Mouse (Mus musculus) heart, embryonic 15.5 days (tissue): ENCODE measurements around the gene Gli2. TPM values are rescaled to one million over a fixed set of nuclear protein-coding genes. Genes with fewer than 3 reads are reported as not detected.

ENCODE experiments used
- ATAC-seq: fragments of 200-750 bp; cut with Nextera tagmentation; replicated peaks from 2 replicates; pipeline ENCODE4 v1.8.0; 2017; ENCODE audit warnings: low read depth, moderate TSS enrichment; ENCODE audit not compliant: insufficient number of reproducible peaks, insufficient read depth, low FRiP score
- H3K27ac ChIP-seq: fragments of 300-500 bp; sonication (generic); 2 replicates; pipeline ENCODE4 v1.5.1; 2015; ENCODE audit warnings: mild to moderate bottlenecking, inconsistent platforms
- H3K27me3 ChIP-seq: fragments of 300-500 bp; sonication (generic); 2 replicates; pipeline ENCODE4 v1.6.1; 2015; ENCODE audit warnings: inconsistent platforms
- H3K36me3 ChIP-seq: fragments of 300-500 bp; sonication (generic); 2 replicates; pipeline ENCODE4 v1.6.1; 2015; ENCODE audit warnings: mild to moderate bottlenecking, inconsistent platforms
- H3K4me1 ChIP-seq: fragments of 300-500 bp; sonication (generic); replicated peaks from 2 replicates; pipeline ENCODE4 v1.6.1; 2015; ENCODE audit warnings: inconsistent platforms
- H3K4me2 ChIP-seq: fragments of 300-500 bp; sonication (generic); 2 replicates; pipeline ENCODE4 v1.6.1; 2015; ENCODE audit warnings: inconsistent platforms, mild to moderate bottlenecking, moderate library complexity
- H3K4me3 ChIP-seq: fragments of 300-500 bp; sonication (generic); 2 replicates; pipeline ENCODE4 v1.5.1; 2015; ENCODE audit warnings: mild to moderate bottlenecking, inconsistent platforms
- H3K9ac ChIP-seq: fragments of 300-500 bp; sonication (generic); 2 replicates; pipeline ENCODE4 v1.6.1; 2015; ENCODE audit warnings: mild to moderate bottlenecking, inconsistent platforms
- H3K9me3 ChIP-seq: fragments of 300-500 bp; sonication (generic); replicated peaks from 2 replicates; pipeline ENCODE4 v1.6.1; 2016; ENCODE audit warnings: inconsistent platforms
- WGBS: fragments of 180-500 bp; shearing (Covaris S2); methylation state at CpG from one replicate; pipeline ENCODE4 v1.1.7; 2015; ENCODE audit warnings: mixed read lengths; 5-methylcytosine and 5-hydroxymethylcytosine counted together
- polyA plus RNA-seq: library from polyadenylated mRNA; unstranded; fragments of >200 nt; fragmentation: Nextera tagmentation; extraction: Ambion mirVana; gene quantifications from 2 replicates; pipeline ENCODE4 v1.2.1, GENCODE M21; 2015

The Gli2 gene
- polyA plus RNA-seq, 1 experiment from 2014 or later, result 3.6 TPM

DNA sequence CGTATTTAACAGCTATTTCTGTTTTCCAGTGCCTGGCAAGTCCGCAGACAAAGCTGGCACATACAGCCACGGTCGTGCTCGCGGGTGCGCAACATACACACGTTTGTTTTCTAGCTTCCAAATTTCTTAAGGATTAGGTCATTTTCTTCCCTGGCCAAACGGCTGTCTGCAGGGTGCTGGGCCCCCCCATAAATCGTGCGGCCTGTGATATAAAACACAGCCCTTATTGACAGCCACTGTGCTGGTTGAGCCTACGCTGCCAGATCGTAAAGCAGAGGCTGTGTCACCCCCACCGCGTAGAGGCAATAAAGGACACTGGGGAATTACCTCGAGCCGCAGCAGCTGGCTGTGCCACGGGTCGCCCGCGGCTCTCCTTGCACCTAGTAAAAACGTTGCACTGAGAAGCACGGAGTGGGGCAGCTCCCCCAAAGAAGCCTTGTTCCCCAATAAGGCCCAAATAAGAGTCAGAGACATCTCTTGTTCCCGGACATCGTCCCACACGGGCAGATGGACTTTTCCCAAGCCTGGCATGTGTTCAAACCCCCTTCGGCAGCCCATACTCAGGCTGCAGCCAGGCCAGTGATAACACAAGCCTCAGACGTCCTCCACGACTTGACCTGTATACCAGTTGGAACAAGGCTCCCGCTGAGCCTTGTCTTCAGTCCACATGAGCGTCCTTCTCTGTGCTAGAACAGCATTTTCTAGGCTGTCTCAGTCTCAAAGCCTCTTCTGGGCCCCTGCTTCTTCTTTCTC lies 227.8 kb downstream of the Gli2 start:
- no peak overlapping the region for H3K4me3 ChIP-seq
- H3K4me2 ChIP-seq, result peak overlapping the region; percentile 32; the same call in 1 of the 2 replicates
- H3K4me1 ChIP-seq, result peaks cover 8% of the 10 kb centered on the region
- 0 out of 2 replicates have a peak, but pooled peaks cover 4% of the 10 kb centered on the region for H3K27me3 ChIP-seq
- no peak overlapping the region for H3K9ac ChIP-seq
- ATAC-seq, result peak; percentile 73
- H3K27ac ChIP-seq, result peak overlapping the region; percentile 47; the same call in 1 of the 2 replicates
- H3K9me3 ChIP-seq, result no peaks in the 10 kb centered on the region
- H3K36me3 ChIP-seq, result no peaks in the 10 kb centered on the region
- WGBS, result 47% methylated on average over 31 of the region's 31 CpGs

DNA sequence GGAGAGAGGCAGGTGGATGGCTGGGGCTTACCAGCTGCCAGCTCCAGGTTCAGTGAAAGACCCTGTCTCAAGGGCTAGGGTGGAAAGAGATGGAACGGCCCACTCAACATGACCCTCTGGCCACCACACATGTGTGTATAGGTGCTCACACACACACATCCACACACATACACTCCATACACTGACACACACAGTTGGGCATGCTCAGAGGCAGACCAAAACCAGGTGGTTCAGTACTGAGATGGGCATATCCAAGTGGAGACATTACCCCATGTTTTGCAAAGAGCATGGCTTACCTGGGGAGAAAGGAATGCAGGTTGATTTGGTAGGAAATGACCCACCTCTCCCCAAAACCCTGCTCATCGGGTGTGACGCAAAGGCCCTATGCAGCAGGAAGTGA lies 228.4 kb downstream of the Gli2 start:
- WGBS, result 75% methylated on average over 3 of the region's 3 CpGs
- Histone ChIP-seq H3K27me3 (0 out of 2 replicates have a peak, but pooled peaks cover 4% of the 10 kb centered on the region), H3K36me3 (no peaks in the 10 kb centered on the region), H3K4me1 (peaks cover 8% of the 10 kb centered on the region), H3K4me3 (no peak overlapping the region), H3K9ac (no peak overlapping the region), H3K27ac (no peak overlapping the region), H3K4me2 (no peak overlapping the region), H3K9me3 (no peaks in the 10 kb centered on the region)
- no peak for ATAC-seq

DNA sequence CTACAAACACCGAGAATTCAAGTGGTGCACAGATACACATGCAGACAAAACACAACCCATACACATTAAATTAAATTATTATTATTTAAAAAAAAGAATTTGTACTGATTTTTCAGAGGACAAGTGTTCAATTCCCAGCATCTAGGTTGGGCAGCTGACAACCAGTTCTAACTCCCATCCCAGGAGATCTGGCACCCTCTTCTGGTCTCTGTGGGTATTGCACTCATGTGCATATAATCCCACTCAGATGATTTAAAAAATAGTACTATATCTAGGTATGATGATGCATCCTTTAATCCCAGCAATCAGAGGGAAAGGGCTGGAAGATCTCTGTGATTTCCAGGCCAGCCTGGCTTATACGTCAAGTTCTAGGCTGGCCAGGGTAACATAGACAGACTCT lies 231.2 kb downstream of the Gli2 start:
- WGBS, result 95% methylated on average over 2 of the region's 2 CpGs
- ATAC-seq, result no peak
- Histone ChIP-seq H3K4me2 (no peak overlapping the region), H3K27me3 (no peaks in the 10 kb centered on the region), H3K4me1 (peaks cover 8% of the 10 kb centered on the region), H3K36me3 (no peaks in the 10 kb centered on the region), H3K9ac (no peak overlapping the region), H3K9me3 (no peaks in the 10 kb centered on the region; the same call in 1 of the 2 replicates), H3K27ac (no peak overlapping the region), H3K4me3 (no peak overlapping the region)

DNA sequence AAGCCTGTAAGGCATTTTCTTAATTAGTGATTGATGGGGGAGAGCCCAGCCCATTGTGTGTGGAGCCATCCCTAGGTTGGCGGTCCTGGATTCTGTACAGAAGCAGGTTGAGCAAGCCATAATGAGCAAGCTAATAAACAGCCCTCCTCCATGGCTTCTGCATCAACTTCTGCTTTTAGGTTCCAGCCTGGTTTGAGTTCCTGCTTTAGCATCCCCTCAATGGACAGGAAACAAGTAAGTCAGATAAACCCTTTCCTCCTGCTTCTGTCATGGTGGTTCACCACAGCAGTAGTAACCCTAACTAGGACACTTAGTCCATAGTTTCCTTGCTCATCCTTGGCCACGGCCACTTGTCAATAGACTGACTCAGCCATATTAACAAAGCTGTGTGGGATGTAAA lies 238.4 kb downstream of the Gli2 start:
- Histone ChIP-seq H3K4me1 (no peaks in the 10 kb centered on the region), H3K27me3 (no peaks in the 10 kb centered on the region), H3K4me2 (no peak overlapping the region), H3K27ac (no peak overlapping the region), H3K9me3 (no peaks in the 10 kb centered on the region; the same call in 1 of the 2 replicates), H3K9ac (no peak overlapping the region), H3K36me3 (no peaks in the 10 kb centered on the region), H3K4me3 (no peak overlapping the region)
- ATAC-seq, result no peak
- 84% methylated on average over 2 of the region's 2 CpGs for WGBS

DNA sequence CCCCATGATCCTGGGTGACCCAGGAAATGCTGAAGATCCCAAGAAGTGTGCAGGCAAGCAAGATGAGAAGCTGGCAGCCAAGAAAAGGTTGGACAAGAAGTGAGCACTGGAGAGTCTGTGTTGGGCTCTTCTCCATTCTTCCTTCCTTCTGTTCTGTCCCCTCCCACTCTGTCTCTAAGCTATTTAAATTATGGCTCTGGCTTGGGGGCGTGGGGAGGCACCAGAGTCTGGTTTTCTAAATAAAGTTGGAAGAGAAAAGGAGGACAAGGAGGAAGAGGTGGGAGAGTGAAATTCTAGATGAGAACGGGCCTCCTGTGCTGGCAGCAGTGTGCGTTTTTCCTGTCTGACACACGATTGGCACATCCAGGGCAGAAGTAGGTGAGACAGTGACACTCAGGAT lies 243.1 kb downstream of the Gli2 start:
- H3K9ac ChIP-seq, result no peak overlapping the region
- no peak overlapping the region for H3K27ac ChIP-seq
- ATAC-seq, result no peak
- 64% methylated on average over 4 of the region's 4 CpGs for WGBS
- no peaks in the 10 kb centered on the region for H3K9me3 ChIP-seq
- H3K4me2 ChIP-seq, result no peak overlapping the region
- H3K4me3 ChIP-seq, result no peak overlapping the region
- H3K27me3 ChIP-seq, result no peaks in the 10 kb centered on the region
- no peaks in the 10 kb centered on the region for H3K36me3 ChIP-seq
- no peaks in the 10 kb centered on the region for H3K4me1 ChIP-seq

DNA sequence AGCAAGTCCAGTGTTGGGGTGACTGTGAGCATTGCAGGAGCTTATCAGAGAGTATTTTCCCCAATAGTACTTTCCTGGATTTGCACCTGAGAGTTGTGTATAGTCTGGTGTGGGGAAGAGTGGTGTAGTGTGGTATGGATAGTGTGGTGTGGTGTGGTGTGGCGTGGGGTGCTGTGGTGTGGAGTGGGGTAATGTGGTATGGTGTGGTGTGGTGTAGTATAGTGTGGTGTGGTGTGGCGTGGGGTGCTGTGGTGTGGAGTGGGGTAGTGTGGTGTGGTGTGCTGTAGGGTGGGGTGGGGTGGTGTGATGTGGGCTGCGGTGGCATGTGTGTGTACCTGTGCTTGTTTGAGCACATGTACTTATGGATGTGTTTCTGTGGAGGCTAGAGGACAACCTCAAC lies 246.7 kb downstream of the Gli2 start:
- no peaks in the 10 kb centered on the region for H3K36me3 ChIP-seq
- no peaks in the 10 kb centered on the region for H3K27me3 ChIP-seq
- no peak overlapping the region for H3K4me3 ChIP-seq
- H3K4me1 ChIP-seq, result no peaks in the 10 kb centered on the region
- no peak overlapping the region for H3K9ac ChIP-seq
- H3K27ac ChIP-seq, result no peak overlapping the region
- ATAC-seq, result no peak
- no peak overlapping the region for H3K4me2 ChIP-seq
- 86% methylated on average over 3 of the region's 3 CpGs for WGBS
- H3K9me3 ChIP-seq, result no peaks in the 10 kb centered on the region

DNA sequence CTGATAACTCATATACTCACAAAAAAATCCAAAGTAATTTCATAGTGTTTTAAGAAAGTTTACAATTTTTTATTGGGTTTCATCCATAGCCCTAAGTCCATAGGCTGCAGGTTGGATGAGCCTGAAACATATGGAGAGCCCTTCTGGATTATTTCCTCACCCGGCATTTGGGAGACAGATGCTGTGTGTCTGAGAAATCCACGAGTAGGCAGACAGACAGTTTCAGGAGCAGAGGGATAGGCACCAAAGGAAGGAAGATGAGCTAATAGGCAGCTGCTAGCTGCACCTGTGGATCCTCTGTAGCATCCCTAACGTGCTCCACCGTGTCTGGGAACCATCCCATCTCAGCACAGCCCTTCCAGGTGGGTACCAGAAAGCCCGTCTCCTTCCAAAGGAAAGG lies 251.3 kb downstream of the Gli2 start:
- Histone ChIP-seq H3K4me1 (no peaks in the 10 kb centered on the region), H3K27ac (no peak overlapping the region), H3K9me3 (no peaks in the 10 kb centered on the region), H3K9ac (no peak overlapping the region), H3K4me2 (no peak overlapping the region), H3K4me3 (no peak overlapping the region), H3K27me3 (no peaks in the 10 kb centered on the region), H3K36me3 (no peaks in the 10 kb centered on the region)
- WGBS, result 79% methylated on average over 5 of the region's 5 CpGs
- ATAC-seq, result no peak

DNA sequence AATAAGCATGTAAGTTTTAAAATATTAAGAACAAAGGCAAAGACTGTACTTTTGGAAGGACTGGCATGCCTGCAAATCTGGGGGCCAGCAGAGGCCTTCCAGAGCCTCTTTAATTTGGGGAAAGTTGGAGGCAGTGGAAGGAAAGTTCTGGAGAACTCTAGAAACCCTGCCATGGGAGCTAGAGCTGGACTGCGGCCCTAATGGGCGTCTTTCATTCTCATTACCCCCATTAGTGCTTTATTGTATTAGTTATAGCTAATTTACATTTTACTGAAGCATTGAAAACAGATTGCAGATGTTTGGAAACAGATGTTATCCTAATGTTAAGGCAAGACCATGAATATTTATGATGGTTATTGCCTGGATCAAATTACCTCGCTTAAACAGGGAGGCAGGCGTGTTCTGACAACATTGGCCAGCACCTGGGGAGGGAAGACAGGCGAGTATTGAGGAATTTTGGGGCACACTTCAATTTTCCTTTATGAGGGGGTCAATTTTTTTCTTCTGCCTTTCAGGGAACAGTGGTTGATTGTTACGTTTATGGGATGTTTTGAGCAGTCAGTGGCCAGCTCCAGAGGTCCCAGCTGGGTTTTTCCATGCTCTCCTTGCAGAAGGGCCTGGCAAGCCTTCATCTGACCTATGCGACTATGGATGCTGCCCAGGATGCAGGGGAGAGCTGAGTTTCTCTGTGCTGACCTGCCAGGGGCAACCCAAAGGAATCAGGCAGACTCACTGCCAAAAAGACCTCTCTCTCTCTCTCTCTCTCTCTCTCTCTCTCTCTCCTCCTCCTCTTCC lies 253.9 kb downstream of the Gli2 start:
- Histone ChIP-seq H3K4me2 (no peak overlapping the region), H3K9ac (no peak overlapping the region), H3K4me1 (0 out of 2 replicates have a peak, but pooled peaks cover 7% of the 10 kb centered on the region), H3K27ac (no peak overlapping the region), H3K9me3 (no peaks in the 10 kb centered on the region), H3K4me3 (no peak overlapping the region), H3K27me3 (no peaks in the 10 kb centered on the region), H3K36me3 (no peaks in the 10 kb centered on the region)
- WGBS, result 70% methylated on average over 7 of the region's 7 CpGs
- no peak for ATAC-seq

DNA sequence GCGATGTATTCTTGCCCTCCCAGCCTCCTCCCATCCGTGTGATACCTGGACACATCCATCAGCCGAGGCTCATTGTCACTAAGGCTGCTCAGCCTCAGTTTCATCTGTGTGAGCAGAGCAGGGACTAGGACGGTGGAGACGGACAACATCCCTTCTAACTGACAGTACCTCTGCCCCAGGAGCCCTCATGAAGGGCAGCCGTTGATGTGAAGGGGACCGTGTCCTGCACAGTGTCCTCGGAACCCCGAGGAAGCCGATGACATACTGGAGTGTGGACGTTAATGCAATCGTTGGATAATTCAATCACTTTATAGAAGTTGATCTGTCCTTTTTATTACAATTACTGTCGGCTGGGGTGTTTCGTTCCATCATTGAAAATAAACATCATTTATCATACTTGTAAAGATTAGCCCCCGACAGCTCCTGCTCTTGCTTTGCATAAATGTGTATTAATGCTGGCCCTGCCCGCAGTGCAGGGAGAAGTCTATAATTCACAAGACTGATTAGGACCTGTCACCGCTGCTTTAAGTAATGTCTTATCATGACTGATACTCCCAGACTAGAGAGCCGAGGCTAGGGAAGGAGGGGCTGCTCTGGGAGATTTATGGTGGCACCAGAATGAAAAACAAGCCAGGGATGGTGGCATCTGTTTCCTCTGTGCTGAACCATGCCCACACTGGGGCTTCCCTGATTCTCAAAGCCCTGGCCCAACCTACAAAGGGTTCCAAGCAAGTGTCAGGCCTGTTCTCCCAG lies 257.8 kb downstream of the Gli2 start:
- no peak; the same call in 1 of the 2 replicates for ATAC-seq
- Histone ChIP-seq H3K4me1 (0 out of 2 replicates have a peak, but pooled peaks cover 7% of the 10 kb centered on the region), H3K4me3 (no peak overlapping the region), H3K27me3 (no peaks in the 10 kb centered on the region), H3K27ac (no peak overlapping the region), H3K36me3 (no peaks in the 10 kb centered on the region), H3K9me3 (no peaks in the 10 kb centered on the region), H3K4me2 (no peak overlapping the region), H3K9ac (no peak overlapping the region)
- 33% methylated on average over 18 of the region's 18 CpGs for WGBS

DNA sequence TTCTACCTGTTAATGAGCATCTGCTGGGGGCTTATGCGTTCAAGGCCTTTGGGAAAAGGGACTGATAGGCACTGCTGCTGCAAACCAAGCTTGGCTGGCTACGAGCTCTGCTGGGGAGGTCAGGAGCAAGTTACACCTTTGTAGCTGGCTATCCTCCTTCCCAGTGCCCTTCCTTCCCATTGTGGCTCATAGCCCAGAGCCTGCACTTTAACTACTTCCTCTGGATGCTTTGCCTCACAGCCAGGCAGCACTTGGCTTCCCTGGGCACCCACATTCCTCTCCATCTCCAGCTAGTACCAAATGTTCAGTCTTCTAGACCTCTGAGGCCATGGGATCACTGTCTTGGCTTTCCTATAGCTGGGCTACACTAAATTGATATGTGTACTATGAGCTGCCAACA lies 263.5 kb downstream of the Gli2 start:
- H3K9ac ChIP-seq, result no peak overlapping the region
- ATAC-seq, result no peak
- no peak overlapping the region for H3K4me2 ChIP-seq
- no peaks in the 10 kb centered on the region for H3K36me3 ChIP-seq
- H3K27me3 ChIP-seq, result no peaks in the 10 kb centered on the region
- H3K9me3 ChIP-seq, result no peaks in the 10 kb centered on the region
- no peaks in the 10 kb centered on the region for H3K4me1 ChIP-seq
- whole genome bisulfite sequencing, result 90% methylated on average over 2 of the region's 2 CpGs
- H3K27ac ChIP-seq, result no peak overlapping the region
- no peak overlapping the region for H3K4me3 ChIP-seq

DNA sequence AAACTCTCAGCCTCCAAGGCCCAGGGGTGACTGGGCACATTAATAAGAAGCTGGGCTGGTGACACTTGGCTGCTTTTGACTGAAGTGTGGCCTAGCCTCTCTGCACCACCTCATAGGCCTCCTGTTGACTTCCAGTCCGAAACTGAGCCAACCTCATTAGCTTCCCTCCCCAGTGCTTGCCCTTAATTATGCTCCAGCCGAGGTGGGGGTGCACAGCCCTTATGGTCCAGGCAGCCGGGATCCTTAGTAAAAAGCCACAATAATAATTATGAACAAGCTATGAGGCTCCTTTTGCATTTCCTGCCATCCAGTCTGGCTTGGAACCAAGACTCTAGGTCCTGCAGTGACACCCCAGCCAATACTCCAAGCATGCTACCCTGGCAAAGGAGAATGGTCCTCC lies 264.0 kb downstream of the Gli2 start:
- H3K27me3 ChIP-seq, result no peaks in the 10 kb centered on the region
- no peaks in the 10 kb centered on the region for H3K4me1 ChIP-seq
- 71% methylated on average over 3 of the region's 3 CpGs for WGBS
- H3K27ac ChIP-seq, result no peak overlapping the region
- no peak overlapping the region for H3K4me3 ChIP-seq
- no peaks in the 10 kb centered on the region for H3K36me3 ChIP-seq
- no peak overlapping the region for H3K4me2 ChIP-seq
- no peak for ATAC-seq
- no peaks in the 10 kb centered on the region for H3K9me3 ChIP-seq
- no peak overlapping the region for H3K9ac ChIP-seq
